Mouse (Mus musculus): ENCODE measurements around the gene Rbks.
A peak's percentile ranks its signal among the peaks of the same experiment; 100 is the strongest.

The Rbks gene

GRCm38 (mm10) chr5:31627562-31628526, 69.6 kb downstream of the Rbks start:
- DNase-seq (ENCODE audit: extremely low read depth, low read depth), result no peak

GRCm38 (mm10) chr5:31627117-31627516, 70.3 kb downstream of the Rbks start:
- DNase-seq (ENCODE audit: extremely low read depth, low read depth), result no peak

GRCm38 (mm10) chr5:31620326-31620725, 77.1 kb downstream of the Rbks start:
- no peak for DNase-seq (ENCODE audit: extremely low read depth, low read depth)

- DNase-seq (ENCODE audit: extremely low read depth, low read depth), result peak; percentile 78
Measured at GRCm38 (mm10) chr5:31614339-31615025, 82.9 kb downstream of the Rbks start.

- peak; percentile 82 for DNase-seq (ENCODE audit: extremely low read depth, low read depth)
Measured at GRCm38 (mm10) chr5:31613852-31614286, 83.6 kb downstream of the Rbks start.

GRCm38 (mm10) chr5:31611186-31611585, 86.2 kb downstream of the Rbks start:
- DNase-seq (ENCODE audit: extremely low read depth, low read depth), result peak; percentile 49

GRCm38 (mm10) chr5:31610376-31611086, 86.9 kb downstream of the Rbks start:
- no peak for DNase-seq (ENCODE audit: extremely low read depth, low read depth)

GRCm38 (mm10) chr5:31606151-31606550, 91.3 kb downstream of the Rbks start:
- no peak for DNase-seq (ENCODE audit: extremely low read depth, low read depth)

GRCm38 (mm10) chr5:31603766-31604165, 93.7 kb downstream of the Rbks start:
- DNase-seq (ENCODE audit: extremely low read depth, low read depth), result no peak

GRCm38 (mm10) chr5:31602377-31602776, 95.0 kb downstream of the Rbks start:
- peak; percentile 74 for DNase-seq (ENCODE audit: extremely low read depth, low read depth)

GRCm38 (mm10) chr5:31601162-31601722, 96.2 kb downstream of the Rbks start:
- DNase-seq (ENCODE audit: extremely low read depth, low read depth), result no peak

- DNase-seq (ENCODE audit: extremely low read depth, low read depth), result peak; percentile 43
Measured at GRCm38 (mm10) chr5:31599161-31599560, 98.3 kb downstream of the Rbks start.

- DNase-seq (ENCODE audit: extremely low read depth, low read depth), result peak; percentile 69
Measured at GRCm38 (mm10) chr5:31598579-31598978, 98.8 kb downstream of the Rbks start.

- DNase-seq (ENCODE audit: extremely low read depth, low read depth), result no peak
Measured at GRCm38 (mm10) chr5:31598121-31598520, 99.3 kb downstream of the Rbks start.

- DNase-seq (ENCODE audit: extremely low read depth, low read depth), result peak; percentile 44
Measured at GRCm38 (mm10) chr5:31597430-31597944, 99.9 kb downstream of the Rbks start.

GRCm38 (mm10) chr5:31596481-31597429, 100.7 kb downstream of the Rbks start, which contains the start of gene Mrpl33:
Gene Mrpl33 (plus strand): TSS chr5:31596935.
- peak; percentile 74 for DNase-seq (ENCODE audit: extremely low read depth, low read depth)

GRCm38 (mm10) chr5:31595868-31596267, 101.6 kb downstream of the Rbks start:
- DNase-seq (ENCODE audit: extremely low read depth, low read depth), result no peak

- DNase-seq (ENCODE audit: extremely low read depth, low read depth), result no peak
Measured at GRCm38 (mm10) chr5:31591122-31591521, 106.3 kb downstream of the Rbks start.

GRCm38 (mm10) chr5:31589711-31590319, 107.6 kb downstream of the Rbks start:
- DNase-seq (ENCODE audit: extremely low read depth, low read depth), result no peak
